Mouse (Mus musculus) cerebellum, adult 9-11 months (tissue): ENCODE measurements around the gene Nav2.
A peak's percentile ranks its signal among the peaks of the same experiment; 100 is the strongest.

Experiments used
- DNase-seq: peaks from one replicate; pipeline ENCODE4 v3.0.0; 2022

Nav2 gene

GRCm38 (mm10) chr7:49213011-49213410 is 304.5 kb downstream of the Nav2 start:
- peak; percentile 67 for DNase-seq

GRCm38 (mm10) chr7:49217786-49218185 is 309.3 kb downstream of the Nav2 start:
- no peak for DNase-seq

- DNase-seq: no peak
Observed at GRCm38 (mm10) chr7:49225741-49226140, 317.2 kb downstream of the Nav2 start.

- no peak for DNase-seq
Observed at GRCm38 (mm10) chr7:49232969-49233368, 324.5 kb downstream of the Nav2 start.

- no peak for DNase-seq
Observed at GRCm38 (mm10) chr7:49234288-49234687, 325.8 kb downstream of the Nav2 start.

- no peak for DNase-seq
Observed at GRCm38 (mm10) chr7:49235271-49235681, 326.8 kb downstream of the Nav2 start.

GRCm38 (mm10) chr7:49235821-49236220 is 327.3 kb downstream of the Nav2 start:
- no peak for DNase-seq

- DNase-seq: no peak
Observed at GRCm38 (mm10) chr7:49240461-49240860, 331.9 kb downstream of the Nav2 start.

GRCm38 (mm10) chr7:49241229-49241751 is 332.8 kb downstream of the Nav2 start:
- DNase-seq: no peak

- DNase-seq: no peak
Observed at GRCm38 (mm10) chr7:49242261-49242660, 333.7 kb downstream of the Nav2 start.

GRCm38 (mm10) chr7:49243079-49243478 is 334.6 kb downstream of the Nav2 start:
- no peak for DNase-seq

GRCm38 (mm10) chr7:49245537-49246239 is 337.2 kb downstream of the Nav2 start:
- DNase-seq: peak; percentile 94

- DNase-seq: no peak
Observed at GRCm38 (mm10) chr7:49246240-49246578, 337.7 kb downstream of the Nav2 start.

GRCm38 (mm10) chr7:49246584-49247481 is 338.3 kb downstream of the Nav2 start:
- DNase-seq: peak; percentile 78

GRCm38 (mm10) chr7:49247744-49248331 is 339.3 kb downstream of the Nav2 start:
- DNase-seq: peak; percentile 96

GRCm38 (mm10) chr7:49248333-49249086 is 340.0 kb downstream of the Nav2 start:
- DNase-seq: peak; percentile 84

GRCm38 (mm10) chr7:49249462-49249861 is 340.9 kb downstream of the Nav2 start:
- DNase-seq: peak; percentile 63

- peak; percentile 89 for DNase-seq
Observed at GRCm38 (mm10) chr7:49249996-49250395, 341.5 kb downstream of the Nav2 start.

GRCm38 (mm10) chr7:49250581-49251307 is 342.2 kb downstream of the Nav2 start:
- DNase-seq: peak; percentile 56

- peak; percentile 34 for DNase-seq
Observed at GRCm38 (mm10) chr7:49251308-49251638, 342.8 kb downstream of the Nav2 start.

GRCm38 (mm10) chr7:49252444-49252843 is 343.9 kb downstream of the Nav2 start:
- DNase-seq: peak; percentile 14

GRCm38 (mm10) chr7:49252902-49253301 is 344.4 kb downstream of the Nav2 start:
- no peak for DNase-seq
